Mouse (Mus musculus) heart, embryonic 11.5 days (tissue): ENCODE data around the gene Depp1. TPM values are rescaled to one million over a fixed set of nuclear protein-coding genes. Genes with fewer than 3 reads are reported as not detected.
A peak's percentile ranks its signal among the peaks of the same experiment; 100 is the strongest.
"Not testable (repeated sequence)": the region's sequence is repeated elsewhere in the genome, so short reads cannot be mapped to it uniquely, and the experiment has no call there.

Experiments
- ATAC-seq: fragments of 200-750 bp; cut with Nextera tagmentation; replicated peaks from 2 replicates; pipeline ENCODE4 v1.8.0; 2017; ENCODE audit warnings: moderate library complexity; ENCODE audit not compliant: insufficient number of reproducible peaks, low FRiP score, low TSS enrichment
- H3K27ac ChIP-seq: fragments of 300-500 bp; sonication (generic); 2 replicates; pipeline ENCODE4 v1.5.1; 2014; ENCODE audit warnings: mild to moderate bottlenecking, low read depth, low read length
- H3K27me3 ChIP-seq: fragments of 300-500 bp; sonication (generic); 2 replicates; pipeline ENCODE4 v1.6.1; 2014; ENCODE audit warnings: mild to moderate bottlenecking, low read length, mixed read lengths; ENCODE audit not compliant: control insufficient read depth, insufficient read depth
- H3K36me3 ChIP-seq: fragments of 300-500 bp; sonication (generic); 2 replicates; pipeline ENCODE4 v1.6.1; 2014; ENCODE audit warnings: mild to moderate bottlenecking, low read length, moderate library complexity, mixed read lengths; ENCODE audit not compliant: control insufficient read depth, insufficient read depth
- H3K4me1 ChIP-seq: fragments of 300-500 bp; sonication (generic); 2 replicates; pipeline ENCODE4 v1.6.1; 2014; ENCODE audit warnings: low read length; ENCODE audit not compliant: control insufficient read depth, insufficient read depth
- H3K4me2 ChIP-seq: fragments of 300-500 bp; sonication (generic); 2 replicates; pipeline ENCODE4 v1.6.1; 2014; ENCODE audit warnings: mild to moderate bottlenecking, moderate library complexity
- H3K4me3 ChIP-seq: fragments of 300-500 bp; sonication (generic); 2 replicates; pipeline ENCODE4 v1.5.1; 2014; ENCODE audit warnings: low read depth, low read length
- H3K9ac ChIP-seq: fragments of 300-500 bp; sonication (generic); 2 replicates; pipeline ENCODE4 v1.6.1; 2014; ENCODE audit warnings: mild to moderate bottlenecking, low read depth, low read length, moderate library complexity
- H3K9me3 ChIP-seq: fragments of 300-500 bp; sonication (generic); replicated peaks from 2 replicates; pipeline ENCODE4 v1.6.1; 2016; ENCODE audit warnings: low read length; ENCODE audit not compliant: control insufficient read depth
- WGBS: fragments of 180-500 bp; shearing (Covaris S2); extraction: QIAGEN DNeasy Blood & Tissue Kit; methylation state at CpG from one replicate; pipeline ENCODE4 v1.1.7; 2014; ENCODE audit not compliant: insufficient replicate concordance; 5-methylcytosine and 5-hydroxymethylcytosine counted together
- polyA plus RNA-seq: library from polyadenylated mRNA; unstranded; fragments of >200 nt; fragmentation: Nextera tagmentation; extraction: Ambion mirVana; gene quantifications from 2 replicates; pipeline ENCODE4 v1.2.1, GENCODE M21; 2014

Gene Depp1
- polyA plus RNA-seq = 4.1 and 5.9 TPM in 2 replicates

DNA sequence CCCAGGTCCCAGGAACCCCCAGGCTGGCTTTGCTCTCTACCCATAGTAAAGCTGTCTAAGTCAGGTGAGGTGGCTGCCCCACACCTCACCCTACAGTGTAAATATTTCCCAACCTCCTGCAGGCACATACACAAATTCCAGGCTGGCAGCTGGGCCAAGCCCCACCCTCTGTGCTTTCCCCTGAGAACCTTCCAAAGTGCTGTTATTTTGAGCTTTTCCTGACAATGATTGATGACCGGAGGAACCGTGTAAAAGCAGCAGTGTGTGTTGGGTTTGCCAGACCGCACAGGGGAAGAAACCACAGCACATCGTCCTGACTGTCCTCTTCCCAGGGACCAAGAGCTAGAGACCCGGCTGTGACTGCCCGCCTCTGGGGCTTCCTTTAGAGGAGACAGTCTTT lies at the start of gene Depp1:
Gene Depp1 (plus strand): TSS at position 204 of the 400 bp plus-strand sequence.
- Histone ChIP-seq H3K27ac (peak within 1 kb of the TSS; percentile 38), H3K4me1 (peaks cover 15% of the 10 kb centered on the region), H3K4me3 (peak within 1 kb of the TSS; percentile 18; the same call in 1 of the 2 replicates), H3K27me3 (no peaks in the 10 kb centered on the region), H3K36me3 (no peaks in the 10 kb centered on the region), H3K9me3 (no peaks in the 10 kb centered on the region), H3K9ac (peak within 1 kb of the TSS; percentile 55), H3K4me2 (peak within 1 kb of the TSS; percentile 53)
- 15% methylated on average over 6 of the region's 6 CpGs for WGBS
- no peak for ATAC-seq

DNA sequence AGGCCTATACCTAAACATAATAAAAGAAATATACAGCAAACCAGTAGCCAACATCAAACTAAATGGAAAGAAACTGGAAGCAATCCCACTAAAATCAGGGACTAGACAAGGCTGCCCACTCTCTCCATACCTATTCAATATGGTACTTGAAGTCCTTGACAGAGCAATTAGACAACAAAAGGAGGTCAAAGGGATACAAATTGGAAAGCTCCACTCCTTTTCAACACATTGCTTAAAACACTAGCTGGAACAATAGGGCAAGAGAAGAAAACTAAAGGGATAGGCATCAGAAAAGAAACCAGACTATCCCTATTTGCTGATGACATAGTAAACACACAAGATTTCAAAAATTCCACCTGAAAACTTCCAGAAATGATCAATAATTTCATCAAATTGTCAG lies 49.4 kb upstream of the Depp1 start:
- not testable (repeated sequence) for ATAC-seq, H3K27ac ChIP-seq, H3K9me3 ChIP-seq, H3K4me1 ChIP-seq, H3K9ac ChIP-seq, H3K4me3 ChIP-seq, H3K36me3 ChIP-seq, H3K27me3 ChIP-seq, H3K4me2 ChIP-seq

DNA sequence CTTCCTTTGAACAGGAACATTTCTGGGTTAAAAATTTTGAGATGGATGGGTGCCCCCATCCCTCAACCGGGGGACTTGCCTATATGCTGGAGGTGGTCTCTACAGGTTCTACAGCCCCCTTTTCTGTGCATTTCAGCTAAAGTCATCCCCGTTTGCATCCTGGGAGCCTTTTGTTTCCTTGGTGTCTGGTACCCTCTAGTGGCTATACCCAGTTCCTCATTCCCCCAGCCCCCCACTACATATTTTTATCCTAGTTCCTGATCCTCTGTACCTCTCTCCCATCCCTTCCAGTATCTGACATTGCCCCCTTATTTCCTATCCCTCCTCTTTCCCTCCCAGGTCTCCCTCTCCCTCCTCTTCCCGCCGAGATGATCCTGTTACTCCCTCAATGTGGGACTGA lies 43.2 kb upstream of the Depp1 start:
- Histone ChIP-seq H3K27me3 (no peaks in the 10 kb centered on the region), H3K36me3 (no peaks in the 10 kb centered on the region), H3K9me3 (no peaks in the 10 kb centered on the region), H3K9ac (no peak overlapping the region), H3K4me2 (no peak overlapping the region), H3K4me3 (no peak overlapping the region), H3K4me1 (no peaks in the 10 kb centered on the region), H3K27ac (no peak overlapping the region)
- no peak for ATAC-seq
- 31% methylated on average over 4 of the region's 4 CpGs for WGBS

DNA sequence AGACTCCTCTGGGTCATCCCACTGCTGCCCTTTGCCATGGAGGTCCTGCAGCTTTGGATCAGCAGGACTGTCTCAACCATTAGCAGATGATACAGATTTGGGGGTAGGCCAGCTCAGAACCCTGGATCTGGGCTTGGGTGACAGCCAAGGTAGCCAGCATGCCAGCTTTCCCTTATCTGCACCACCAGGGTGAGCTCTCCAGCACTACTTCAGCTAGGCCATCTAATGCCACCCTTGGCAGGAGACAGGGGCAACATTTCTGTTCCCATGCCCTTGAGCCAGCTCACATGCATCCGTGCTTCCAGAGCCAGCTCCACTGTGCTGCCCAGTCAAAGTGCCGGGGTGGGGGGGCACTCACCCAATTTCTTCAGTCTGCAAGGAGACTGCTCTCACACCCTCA lies 34.7 kb upstream of the Depp1 start:
- 76% methylated on average over 2 of the region's 2 CpGs for WGBS
- H3K27ac ChIP-seq = no peak overlapping the region
- H3K36me3 ChIP-seq = no peaks in the 10 kb centered on the region
- H3K4me2 ChIP-seq = no peak overlapping the region
- no peaks in the 10 kb centered on the region for H3K4me1 ChIP-seq
- no peak; the same call in 1 of the 2 replicates for ATAC-seq
- H3K27me3 ChIP-seq = no peaks in the 10 kb centered on the region
- H3K9ac ChIP-seq = no peak overlapping the region
- no peak overlapping the region for H3K4me3 ChIP-seq
- no peaks in the 10 kb centered on the region for H3K9me3 ChIP-seq

DNA sequence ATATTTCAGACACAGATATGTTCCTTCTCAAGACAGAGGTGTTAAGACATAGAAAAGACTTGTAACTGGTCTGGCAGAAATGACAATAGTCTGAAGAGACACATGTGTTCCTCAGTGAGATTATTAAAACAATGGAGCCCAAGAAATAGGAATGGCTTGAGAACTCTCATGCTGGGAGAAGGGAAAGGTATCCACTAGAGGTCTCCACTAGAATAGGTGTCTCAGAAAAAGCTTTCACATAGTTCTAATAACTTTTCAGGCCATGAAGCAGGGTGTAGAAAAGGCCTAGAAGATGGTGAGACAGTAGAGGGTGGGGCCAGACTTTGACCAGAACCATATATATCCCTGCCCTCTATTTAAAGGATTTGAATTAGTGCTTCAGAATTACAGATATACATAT lies 32.3 kb upstream of the Depp1 start:
- Histone ChIP-seq H3K36me3 (no peaks in the 10 kb centered on the region), H3K4me3 (no peak overlapping the region), H3K9me3 (no peaks in the 10 kb centered on the region), H3K9ac (no peak overlapping the region), H3K4me2 (no peak overlapping the region), H3K4me1 (no peaks in the 10 kb centered on the region), H3K27ac (no peak overlapping the region), H3K27me3 (no peaks in the 10 kb centered on the region)
- no peak for ATAC-seq

DNA sequence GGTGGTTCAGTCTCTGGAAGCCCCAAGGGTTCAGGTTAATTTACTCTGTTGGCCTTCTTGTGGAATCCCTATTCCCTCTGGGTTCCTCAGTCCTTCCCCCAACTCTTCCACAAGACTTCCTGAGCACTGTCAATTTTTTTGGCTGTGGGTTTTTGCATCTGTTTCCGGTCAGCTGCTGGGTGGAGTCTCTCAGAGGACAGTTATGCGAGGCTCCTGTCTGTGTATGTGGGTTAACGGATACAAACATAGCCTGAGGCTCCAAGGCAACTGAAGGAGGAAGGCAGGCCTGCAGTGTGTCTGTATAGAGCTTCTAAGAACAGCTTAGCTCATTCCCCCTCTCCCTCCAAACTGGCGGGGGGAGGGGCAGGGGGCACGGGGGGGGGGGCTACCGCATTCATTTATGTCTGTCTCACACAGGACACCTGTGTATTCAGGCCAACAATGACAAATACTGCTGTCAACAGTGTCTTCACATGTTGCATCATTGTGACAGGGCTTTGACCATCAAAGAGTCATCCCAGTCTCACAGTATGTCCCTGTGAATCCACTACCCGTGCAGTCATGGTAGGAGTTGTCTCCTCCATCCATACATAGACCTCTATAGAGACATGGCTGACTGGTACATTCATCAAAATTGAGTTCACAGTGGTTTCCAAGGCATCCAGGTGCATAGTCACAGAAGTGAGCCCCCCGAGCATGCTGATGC lies 28.9 kb upstream of the Depp1 start:
- no peak for ATAC-seq
- Histone ChIP-seq H3K36me3 (peaks cover 7% of the 10 kb centered on the region; the same call in 1 of the 2 replicates), H3K9ac (no peak overlapping the region), H3K4me3 (no peak overlapping the region), H3K4me1 (no peaks in the 10 kb centered on the region), H3K9me3 (no peaks in the 10 kb centered on the region), H3K27me3 (no peaks in the 10 kb centered on the region), H3K4me2 (no peak overlapping the region), H3K27ac (no peak overlapping the region)
- WGBS = 59% methylated on average over 8 of the region's 8 CpGs

DNA sequence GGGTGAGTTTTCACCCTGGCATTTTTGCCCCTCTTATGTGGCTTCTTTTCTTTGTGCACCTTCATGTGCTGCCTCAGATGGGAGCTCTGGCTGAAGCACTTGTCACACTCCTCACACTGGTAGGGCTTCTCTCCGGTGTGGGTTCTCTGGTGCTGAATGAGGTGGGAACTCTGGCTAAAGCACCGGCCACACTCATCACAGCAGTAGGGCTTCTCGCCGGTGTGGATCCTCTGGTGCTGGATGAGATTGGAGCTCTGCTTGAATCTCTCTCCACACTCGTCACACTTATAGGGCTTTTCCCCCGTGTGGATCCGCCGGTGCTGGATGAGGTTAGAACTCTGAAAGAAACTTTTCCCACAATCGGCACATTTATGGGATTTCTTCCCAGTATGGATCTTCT lies 24.0 kb upstream of the Depp1 start:
- H3K9me3 ChIP-seq, H3K4me3 ChIP-seq, ATAC-seq, H3K4me1 ChIP-seq, H3K36me3 ChIP-seq, H3K9ac ChIP-seq, H3K27me3 ChIP-seq, H3K4me2 ChIP-seq, H3K27ac ChIP-seq: not testable (repeated sequence)
- 94% methylated on average over 9 of the region's 9 CpGs for WGBS

DNA sequence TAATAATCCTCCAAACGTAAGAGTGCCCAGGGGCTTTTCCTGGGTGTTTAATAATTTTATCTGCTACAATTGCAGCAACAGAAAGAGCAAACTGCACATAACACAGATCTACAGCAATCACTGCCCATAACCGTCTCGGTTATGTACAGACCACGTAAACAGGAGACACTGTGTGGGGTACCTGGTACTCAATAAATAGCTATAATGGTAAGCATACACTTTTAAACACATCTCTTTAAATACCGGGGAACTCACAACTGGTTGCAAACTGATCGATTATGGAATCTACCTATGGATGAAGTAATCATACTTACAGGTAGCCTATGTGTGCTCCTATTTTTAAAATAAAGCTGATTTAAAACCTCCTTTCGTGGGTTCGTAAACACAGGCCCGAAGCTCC lies 22.3 kb upstream of the Depp1 start:
- H3K27ac ChIP-seq = peak overlapping the region; percentile 88
- ATAC-seq = no peak

DNA sequence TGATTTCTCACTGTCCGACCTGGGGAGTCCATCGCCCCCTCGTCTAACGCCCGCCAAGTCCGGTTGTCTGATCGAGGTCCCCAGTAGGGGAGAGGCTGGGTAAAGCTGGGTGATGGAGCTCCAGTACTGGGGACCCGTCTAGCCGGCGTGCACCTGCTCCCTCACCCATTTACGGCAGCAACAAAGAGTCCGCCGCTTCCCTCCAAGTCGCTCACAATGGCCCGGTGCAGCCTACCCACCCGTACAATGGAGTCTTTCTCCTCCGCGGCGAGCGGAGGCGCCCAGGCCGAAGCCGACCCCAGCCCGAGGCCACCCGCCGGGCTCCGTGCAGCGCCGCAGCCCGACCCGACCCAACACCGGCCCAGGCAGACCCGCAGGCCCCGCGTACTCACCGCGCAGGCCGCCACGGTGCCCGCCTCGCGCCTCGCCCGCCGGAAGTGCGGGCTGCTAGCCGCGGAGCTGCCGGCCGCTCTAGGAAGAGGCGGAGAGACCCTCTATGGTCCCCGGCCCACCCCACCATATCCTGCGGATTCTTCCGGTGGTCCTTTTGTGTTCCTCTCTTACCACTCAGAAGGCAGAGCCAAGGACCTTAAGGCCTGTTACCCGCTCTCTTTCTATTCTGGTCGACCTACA lies 21.8 kb upstream of the Depp1 start, which contains the start of gene Zfp422:
Gene Zfp422 (minus strand): TSS at position 461 of the 633 bp plus-strand sequence.
- ATAC-seq = peak; percentile 88

More for the DNA sequence above, 22.3 kb upstream of the Depp1 start:
- peak overlapping the region; percentile 80 for H3K4me3 ChIP-seq
- H3K27me3 ChIP-seq = no peaks in the 10 kb centered on the region
- peaks cover 8% of the 10 kb centered on the region; the same call in 1 of the 2 replicates for H3K36me3 ChIP-seq
- peak overlapping the region; percentile 83 for H3K4me2 ChIP-seq
- WGBS = 24% methylated on average over 9 of the region's 9 CpGs
- peaks cover 2% of the 10 kb centered on the region; the same call in 1 of the 2 replicates for H3K4me1 ChIP-seq
- no peaks in the 10 kb centered on the region for H3K9me3 ChIP-seq
- H3K9ac ChIP-seq = peak overlapping the region; percentile 99

More for the DNA sequence above, 21.8 kb upstream of the Depp1 start, which contains the start of gene Zfp422:
- under 1% methylated on average over 55 of the region's 56 CpGs for WGBS
- peak within 1 kb of the TSS; percentile 80 for H3K4me3 ChIP-seq
- H3K9me3 ChIP-seq = no peaks in the 10 kb centered on the region
- H3K36me3 ChIP-seq = peaks cover 8% of the 10 kb centered on the region; the same call in 1 of the 2 replicates
- peak within 1 kb of the TSS; percentile 88 for H3K27ac ChIP-seq
- H3K27me3 ChIP-seq = no peaks in the 10 kb centered on the region
- H3K4me1 ChIP-seq = peaks cover 2% of the 10 kb centered on the region; the same call in 1 of the 2 replicates
- H3K9ac ChIP-seq = peak within 1 kb of the TSS; percentile 99
- peak within 1 kb of the TSS; percentile 83 for H3K4me2 ChIP-seq
